Mouse (Mus musculus): ENCODE measurements around the gene Dnmt3a. TPM values are rescaled to one million over a fixed set of nuclear protein-coding genes. Genes with fewer than 3 reads are reported as not detected.

The Dnmt3a gene
- polyA plus RNA-seq, 1 experiment from 2014 or later = 98.5 TPM

DNA sequence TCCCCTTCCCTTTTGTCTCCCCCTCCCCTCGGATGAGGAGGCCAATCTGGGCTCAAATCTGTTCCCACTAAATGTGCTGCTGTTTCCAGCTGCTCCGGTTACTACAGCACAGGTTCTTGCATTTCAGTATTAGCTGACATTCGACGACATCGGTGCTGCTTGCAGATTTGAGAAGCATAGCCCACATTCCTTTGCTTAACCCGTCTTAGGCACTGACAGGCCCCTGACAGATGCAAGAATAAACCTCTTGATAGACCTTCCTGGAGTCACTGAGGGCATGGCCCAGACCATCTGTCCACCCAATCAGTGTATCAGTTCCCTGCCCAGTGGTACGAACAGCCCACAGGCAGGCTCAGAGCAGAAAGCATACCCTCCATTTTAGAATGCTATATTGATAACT, 38.1 kb downstream of the Dnmt3a start:
- Histone ChIP-seq H3K4me2 (no peak overlapping the region), H3K4me3 (no peak overlapping the region), H3K4me1 (peaks cover 22% of the 10 kb centered on the region), H3K9ac (0 out of 2 replicates have a peak overlapping the region, but pooled peaks have one; percentile 10), H3K27ac (no peak overlapping the region; the same call in 1 of the 2 replicates), H3K9me3 (replicated peaks) (no peaks in the 10 kb centered on the region), H3K36me3 (ENCODE audit: poor library complexity, severe bottlenecking) (peaks cover 36% of the 10 kb centered on the region), H3K27me3 (no peaks in the 10 kb centered on the region)
- 42% methylated on average over 7 of the region's 7 CpGs for WGBS
- no peak for ATAC-seq

DNA sequence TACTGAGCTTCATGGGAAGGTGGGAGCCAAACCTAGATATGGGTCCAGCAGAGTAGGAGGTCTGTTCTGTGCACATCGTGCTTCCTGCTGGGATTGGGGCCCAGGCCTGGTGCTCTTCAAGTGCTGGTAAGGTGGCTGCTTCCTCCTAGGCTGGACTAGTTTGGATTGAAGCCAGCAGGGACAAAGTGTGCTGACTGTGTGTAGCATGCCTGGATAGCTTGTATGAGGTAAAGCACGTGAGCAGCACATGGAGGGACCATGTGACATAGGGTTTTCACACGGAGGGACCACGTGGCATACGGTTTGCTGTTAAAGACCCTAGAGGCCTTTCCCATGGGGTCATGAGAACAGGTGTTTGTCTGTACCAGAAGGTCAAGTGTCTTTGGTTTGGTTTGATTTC, 38.5 kb downstream of the Dnmt3a start:
- H3K4me2 ChIP-seq = no peak overlapping the region
- no peak overlapping the region for H3K4me3 ChIP-seq
- WGBS = 88% methylated on average over 5 of the region's 5 CpGs
- no peak overlapping the region for H3K27ac ChIP-seq
- H3K9me3 ChIP-seq (replicated peaks) = no peaks in the 10 kb centered on the region
- H3K36me3 ChIP-seq (ENCODE audit: poor library complexity, severe bottlenecking) = peaks cover 37% of the 10 kb centered on the region
- no peaks in the 10 kb centered on the region for H3K27me3 ChIP-seq
- ATAC-seq = no peak
- H3K9ac ChIP-seq = 0 out of 2 replicates have a peak overlapping the region, but pooled peaks have one; percentile 10
- H3K4me1 ChIP-seq = peaks cover 22% of the 10 kb centered on the region

- no peak overlapping the region for H3K4me2 ChIP-seq
- no peak for ATAC-seq
- H3K4me1 ChIP-seq = no peaks in the 10 kb centered on the region
- H3K9me3 ChIP-seq (replicated peaks) = no peaks in the 10 kb centered on the region
- H3K9ac ChIP-seq = no peak overlapping the region
- peaks cover 53% of the 10 kb centered on the region for H3K36me3 ChIP-seq (ENCODE audit: poor library complexity, severe bottlenecking)
- no peak overlapping the region for H3K4me3 ChIP-seq
- H3K27ac ChIP-seq = no peak overlapping the region
- WGBS = 94% methylated on average over 13 of the region's 13 CpGs
- no peaks in the 10 kb centered on the region for H3K27me3 ChIP-seq
These were observed 43.7 kb downstream of the Dnmt3a start for GRCm38 (mm10) chr12:3849481-3849880.

DNA sequence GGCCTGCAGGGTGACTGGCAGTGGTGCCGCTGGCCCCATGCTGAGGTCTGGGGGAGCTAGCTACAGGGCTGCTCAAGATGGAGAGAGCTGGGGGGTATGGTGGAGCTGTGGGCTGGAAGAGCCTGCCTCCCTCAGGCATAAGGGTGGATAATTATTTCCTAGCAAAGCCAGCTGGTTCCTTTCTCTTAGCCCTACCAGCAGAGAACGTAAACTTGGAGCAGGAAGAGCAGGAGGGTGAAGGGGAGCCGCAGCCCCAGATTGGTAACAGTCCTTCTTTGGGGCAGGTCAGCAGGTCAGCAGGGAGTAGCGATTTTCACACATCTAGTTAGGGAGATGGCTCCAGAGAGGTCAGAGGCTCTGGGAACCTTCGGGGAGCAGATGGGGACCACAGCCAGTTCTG, 44.4 kb downstream of the Dnmt3a start:
- 63% methylated on average over 5 of the region's 5 CpGs for WGBS
- Histone ChIP-seq H3K36me3 (ENCODE audit: poor library complexity, severe bottlenecking) (peaks cover 51% of the 10 kb centered on the region), H3K27ac (0 out of 2 replicates have a peak overlapping the region, but pooled peaks have one; percentile 25), H3K9ac (no peak overlapping the region), H3K4me2 (no peak overlapping the region), H3K4me3 (no peak overlapping the region), H3K4me1 (no peaks in the 10 kb centered on the region), H3K9me3 (replicated peaks) (no peaks in the 10 kb centered on the region), H3K27me3 (no peaks in the 10 kb centered on the region)
- no peak for ATAC-seq

DNA sequence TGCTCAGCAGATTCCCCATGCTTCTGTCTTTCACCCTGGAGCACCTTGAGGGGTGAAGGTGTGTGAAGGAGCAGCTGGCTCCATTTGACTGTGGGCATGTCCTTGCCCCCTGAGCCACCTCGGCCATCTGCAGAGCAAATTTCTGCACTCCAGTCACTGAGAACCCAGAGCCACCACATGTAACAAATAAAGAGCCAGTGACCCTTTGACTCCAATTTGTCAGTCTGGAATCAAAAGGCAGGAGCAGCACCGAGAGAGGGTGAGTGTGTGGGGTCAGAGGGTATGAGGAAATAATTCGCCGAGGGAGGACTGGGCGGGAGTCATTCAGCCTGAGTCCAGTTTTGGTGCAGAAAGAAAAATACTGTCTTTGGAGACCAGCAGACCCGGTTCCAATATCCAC, 44.9 kb downstream of the Dnmt3a start:
- no peak overlapping the region for H3K27ac ChIP-seq
- no peak overlapping the region for H3K4me2 ChIP-seq
- H3K27me3 ChIP-seq = no peaks in the 10 kb centered on the region
- 59% methylated on average over 6 of the region's 6 CpGs for WGBS
- H3K4me1 ChIP-seq = 0 out of 2 replicates have a peak, but pooled peaks cover under 1% of the 10 kb centered on the region
- no peak for ATAC-seq
- H3K4me3 ChIP-seq = no peak overlapping the region
- H3K36me3 ChIP-seq (ENCODE audit: poor library complexity, severe bottlenecking) = peaks cover 45% of the 10 kb centered on the region
- H3K9ac ChIP-seq = no peak overlapping the region
- H3K9me3 ChIP-seq (replicated peaks) = no peaks in the 10 kb centered on the region

DNA sequence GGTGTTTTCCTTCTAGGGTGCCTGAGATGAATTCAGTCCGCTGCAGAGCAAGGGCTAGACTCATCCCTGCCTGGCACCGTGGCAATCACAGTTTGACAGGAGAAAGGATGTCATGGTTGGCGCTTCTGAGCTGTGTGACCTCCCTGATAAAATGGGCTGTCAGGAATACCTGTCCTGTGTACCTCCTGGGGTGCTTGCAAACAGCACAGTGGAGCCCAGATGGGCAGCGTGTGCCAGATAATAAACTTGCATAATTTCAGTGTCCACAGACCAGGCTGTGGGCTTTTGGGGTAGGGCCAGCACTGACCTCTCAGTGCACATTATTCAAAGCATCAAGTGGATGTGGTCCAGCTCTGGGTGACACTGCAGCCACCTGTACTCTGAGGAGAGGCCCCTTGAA, 45.4 kb downstream of the Dnmt3a start:
- WGBS = 78% methylated on average over 4 of the region's 4 CpGs
- no peaks in the 10 kb centered on the region for H3K27me3 ChIP-seq
- H3K4me2 ChIP-seq = no peak overlapping the region
- H3K9ac ChIP-seq = no peak overlapping the region
- H3K27ac ChIP-seq = no peak overlapping the region
- no peak for ATAC-seq
- H3K9me3 ChIP-seq (replicated peaks) = no peaks in the 10 kb centered on the region
- 0 out of 2 replicates have a peak, but pooled peaks cover 5% of the 10 kb centered on the region for H3K4me1 ChIP-seq
- peaks cover 41% of the 10 kb centered on the region for H3K36me3 ChIP-seq (ENCODE audit: poor library complexity, severe bottlenecking)
- H3K4me3 ChIP-seq = no peak overlapping the region

GRCm38 (mm10) chr12:3852521-3852920, 46.7 kb downstream of the Dnmt3a start:
- H3K27me3 ChIP-seq = no peaks in the 10 kb centered on the region
- no peaks in the 10 kb centered on the region for H3K9me3 ChIP-seq (replicated peaks)
- no peak overlapping the region for H3K4me2 ChIP-seq
- 0 out of 2 replicates have a peak, but pooled peaks cover 5% of the 10 kb centered on the region for H3K4me1 ChIP-seq
- ATAC-seq = no peak
- H3K36me3 ChIP-seq (ENCODE audit: poor library complexity, severe bottlenecking) = peaks cover 39% of the 10 kb centered on the region
- no peak overlapping the region for H3K9ac ChIP-seq
- H3K27ac ChIP-seq = no peak overlapping the region
- no peak overlapping the region for H3K4me3 ChIP-seq
- 45% methylated on average over 5 of the region's 5 CpGs for WGBS

GRCm38 (mm10) chr12:3854419-3854818, 48.6 kb downstream of the Dnmt3a start:
- Histone ChIP-seq H3K4me1 (0 out of 2 replicates have a peak, but pooled peaks cover 5% of the 10 kb centered on the region), H3K9ac (no peak overlapping the region), H3K27ac (no peak overlapping the region), H3K4me2 (no peak overlapping the region), H3K36me3 (ENCODE audit: poor library complexity, severe bottlenecking) (peaks cover 44% of the 10 kb centered on the region), H3K27me3 (no peaks in the 10 kb centered on the region), H3K9me3 (replicated peaks) (no peaks in the 10 kb centered on the region), H3K4me3 (no peak overlapping the region)
- WGBS = 77% methylated on average over 4 of the region's 4 CpGs
- ATAC-seq = no peak

DNA sequence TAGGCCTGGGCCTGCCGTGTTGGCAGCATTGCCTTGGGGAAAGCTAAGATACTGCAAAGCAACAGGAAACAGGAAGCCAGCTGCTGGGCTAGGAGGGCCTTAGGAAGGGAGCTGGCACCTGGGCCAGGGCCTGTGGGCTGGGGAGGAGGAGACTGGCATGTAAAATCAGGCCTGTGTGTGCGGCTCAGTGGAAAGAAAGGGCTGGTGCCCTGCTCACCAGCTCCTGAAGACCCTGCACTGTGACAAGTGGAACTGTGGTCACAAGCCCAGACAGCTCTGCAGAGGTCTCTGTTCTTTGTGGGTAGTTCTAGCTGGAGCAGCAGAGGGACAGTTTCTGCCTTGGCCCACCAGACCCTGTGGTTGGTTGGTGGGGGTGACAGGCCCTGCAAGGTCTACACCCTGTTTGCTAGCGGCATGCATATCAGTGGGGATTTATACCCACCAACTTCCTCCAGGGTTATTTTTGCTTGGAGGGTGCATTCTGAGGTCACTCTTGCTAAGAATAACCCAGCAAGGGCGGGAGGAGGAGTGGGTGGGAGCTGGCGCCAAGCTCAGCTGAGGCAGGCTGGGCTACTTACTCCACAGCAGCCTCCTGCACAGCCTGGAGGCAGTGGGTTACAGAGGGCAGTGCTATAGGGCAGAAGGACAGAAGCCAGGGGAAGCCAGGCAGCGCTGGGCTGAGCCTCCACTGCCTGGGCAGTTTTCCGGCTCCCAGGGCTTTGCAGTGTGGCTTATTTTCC, 50.1 kb downstream of the Dnmt3a start:
- H3K27ac ChIP-seq = no peak overlapping the region
- peaks cover 37% of the 10 kb centered on the region for H3K36me3 ChIP-seq (ENCODE audit: poor library complexity, severe bottlenecking)
- no peaks in the 10 kb centered on the region for H3K27me3 ChIP-seq
- no peak overlapping the region for H3K9ac ChIP-seq
- no peaks in the 10 kb centered on the region for H3K9me3 ChIP-seq (replicated peaks)
- H3K4me2 ChIP-seq = no peak overlapping the region
- H3K4me3 ChIP-seq = no peak overlapping the region
- 0 out of 2 replicates have a peak, but pooled peaks have one; percentile 38 for ATAC-seq
- 75% methylated on average over 7 of the region's 7 CpGs for WGBS
- 0 out of 2 replicates have a peak, but pooled peaks cover 5% of the 10 kb centered on the region for H3K4me1 ChIP-seq

GRCm38 (mm10) chr12:3856748-3857147, 50.9 kb downstream of the Dnmt3a start:
- no peak overlapping the region for H3K27ac ChIP-seq
- H3K4me1 ChIP-seq = 0 out of 2 replicates have a peak, but pooled peaks cover 5% of the 10 kb centered on the region
- no peak for ATAC-seq
- H3K4me2 ChIP-seq = no peak overlapping the region
- H3K4me3 ChIP-seq = no peak overlapping the region
- H3K36me3 ChIP-seq (ENCODE audit: poor library complexity, severe bottlenecking) = peaks cover 37% of the 10 kb centered on the region; the same call in 1 of the 2 replicates
- H3K27me3 ChIP-seq = no peaks in the 10 kb centered on the region
- H3K9ac ChIP-seq = no peak overlapping the region
- no peaks in the 10 kb centered on the region for H3K9me3 ChIP-seq (replicated peaks)
- 88% methylated on average over 2 of the region's 2 CpGs for WGBS

DNA sequence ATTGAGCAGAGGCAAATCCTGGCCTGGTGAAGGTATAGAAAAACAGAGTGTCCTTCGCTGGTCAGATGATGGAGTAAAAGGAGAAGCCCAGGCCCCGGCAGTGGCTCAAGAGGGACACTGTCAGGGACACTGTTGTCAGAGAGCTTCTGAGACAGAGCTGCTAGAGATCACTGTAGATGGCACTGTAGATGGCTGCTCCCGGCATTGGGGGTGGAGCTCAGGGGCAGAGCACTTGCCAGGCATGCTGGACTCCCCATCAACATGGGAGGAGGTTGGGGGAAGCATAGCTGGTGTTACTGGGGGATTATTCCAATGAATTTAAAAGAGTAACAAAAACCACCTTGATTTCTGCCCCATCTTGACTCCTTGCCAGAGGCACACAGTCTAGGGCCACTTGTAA, 51.4 kb downstream of the Dnmt3a start:
- ATAC-seq = no peak
- WGBS = 79% methylated on average over 3 of the region's 3 CpGs

DNA sequence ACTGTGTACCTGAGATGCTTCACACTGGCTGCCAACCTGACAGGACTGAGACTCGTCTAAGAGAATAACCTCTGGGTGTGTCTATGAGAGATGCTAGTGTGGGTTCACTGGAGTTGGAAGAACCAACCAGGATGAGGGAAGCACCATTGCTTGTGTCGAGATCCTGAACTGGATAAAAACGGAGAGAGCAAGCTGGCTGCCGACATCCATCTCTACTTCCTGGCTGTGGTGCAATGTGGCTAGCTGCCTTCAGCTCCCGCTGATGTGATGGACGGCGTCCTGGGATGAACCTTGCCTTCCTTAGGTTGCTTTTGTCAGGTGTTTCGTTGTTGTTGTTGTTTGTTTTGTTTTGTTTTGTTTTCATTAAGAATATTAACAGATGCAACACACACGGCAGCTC, 52.0 kb downstream of the Dnmt3a start:
- no peaks in the 10 kb centered on the region for H3K9me3 ChIP-seq (replicated peaks)
- no peak overlapping the region for H3K27ac ChIP-seq
- H3K4me3 ChIP-seq = no peak overlapping the region
- no peak for ATAC-seq
- H3K4me2 ChIP-seq = no peak overlapping the region
- H3K27me3 ChIP-seq = no peaks in the 10 kb centered on the region
- H3K36me3 ChIP-seq (ENCODE audit: poor library complexity, severe bottlenecking) = peaks cover 46% of the 10 kb centered on the region; the same call in 1 of the 2 replicates
- WGBS = 89% methylated on average over 9 of the region's 9 CpGs
- H3K4me1 ChIP-seq = 0 out of 2 replicates have a peak, but pooled peaks cover 5% of the 10 kb centered on the region
- no peak overlapping the region for H3K9ac ChIP-seq

More for the DNA sequence above, 51.4 kb downstream of the Dnmt3a start:
- Histone ChIP-seq H3K9ac (no peak overlapping the region), H3K27ac (no peak overlapping the region), H3K4me3 (no peak overlapping the region), H3K36me3 (ENCODE audit: poor library complexity, severe bottlenecking) (peaks cover 41% of the 10 kb centered on the region; the same call in 1 of the 2 replicates), H3K4me1 (0 out of 2 replicates have a peak, but pooled peaks cover 5% of the 10 kb centered on the region), H3K27me3 (no peaks in the 10 kb centered on the region), H3K9me3 (replicated peaks) (no peaks in the 10 kb centered on the region), H3K4me2 (no peak overlapping the region)
